Mouse (Mus musculus): ENCODE data around the gene Olfr509. TPM values are rescaled to one million over a fixed set of nuclear protein-coding genes. Genes with fewer than 3 reads are reported as not detected.
"Not testable (repeated sequence)": the region's sequence is repeated elsewhere in the genome, so short reads cannot be mapped to it uniquely, and the experiment has no call there.

Olfr509 gene
- polyA plus RNA-seq, 1 experiment from 2014 or later = not detected

DNA sequence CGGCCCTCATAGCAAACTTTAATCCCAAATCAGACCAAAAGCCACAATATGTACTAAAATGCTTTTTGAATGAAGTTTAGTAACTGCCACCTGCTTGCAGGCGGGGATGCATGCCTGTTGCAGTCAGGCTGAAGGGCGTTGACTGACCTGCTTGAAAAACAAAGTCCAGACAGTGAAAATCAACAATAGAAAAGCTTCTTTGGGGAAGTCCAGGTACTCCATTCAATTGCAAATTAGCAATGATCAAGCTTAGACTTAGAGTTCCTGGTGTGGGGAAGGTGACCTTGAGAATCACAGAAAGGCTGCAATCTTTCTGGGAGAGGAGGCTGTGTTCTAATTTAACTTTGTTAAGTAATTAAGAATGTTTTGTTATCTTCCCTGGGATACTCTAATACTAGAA, 49.8 kb downstream of the Olfr509 start:
- H3K9me3 ChIP-seq (ENCODE audit: control insufficient read depth, low read length); H3K4me1 ChIP-seq (ENCODE audit: control insufficient read depth, insufficient read depth, low read length); H3K9ac ChIP-seq (ENCODE audit: low read length); H3K27ac ChIP-seq (ENCODE audit: low read depth, low read length); DNase-seq (ENCODE audit: low spot score, missing footprints); H3K4me2 ChIP-seq; H3K36me3 ChIP-seq (ENCODE audit: control insufficient read depth, insufficient read depth, low read length); H3K4me3 ChIP-seq (ENCODE audit: low read depth, low read length); ATAC-seq (ENCODE audit: low FRiP score); H3K27me3 ChIP-seq (ENCODE audit: control insufficient read depth, insufficient read depth, low read length): not testable (repeated sequence)
- 72% methylated on average over 3 of the region's 3 CpGs for WGBS

Other genes with a start within 250 kb of the Olfr509 start
- gene Olfr497, start 231.5 kb downstream of the Olfr509 start, polyA plus RNA-seq (2014; fragmentation: Nextera tagmentation; extraction: Ambion mirVana) = not detected in 2 replicates
- not detected in 2 replicates for gene Olfr498, start 186.6 kb downstream of the Olfr509 start, polyA plus RNA-seq (2014; fragmentation: Nextera tagmentation; extraction: Ambion mirVana)
- not detected in 2 replicates for gene Olfr502, start 126.8 kb downstream of the Olfr509 start, polyA plus RNA-seq (2014; fragmentation: Nextera tagmentation; extraction: Ambion mirVana)
- gene Olfr503, start 107.4 kb downstream of the Olfr509 start, polyA plus RNA-seq (2014; fragmentation: Nextera tagmentation; extraction: Ambion mirVana) = not detected in 2 replicates
- gene Olfr504, start 86.1 kb downstream of the Olfr509 start, polyA plus RNA-seq (2014; fragmentation: Nextera tagmentation; extraction: Ambion mirVana) = not detected in 2 replicates
- gene Olfr506, start 41.1 kb downstream of the Olfr509 start, polyA plus RNA-seq (2014; fragmentation: Nextera tagmentation; extraction: Ambion mirVana) = not detected in 2 replicates
- gene Olfr507, start 30.1 kb downstream of the Olfr509 start, polyA plus RNA-seq (2014; fragmentation: Nextera tagmentation; extraction: Ambion mirVana) = not detected in 2 replicates
- gene Olfr508, start 21.9 kb downstream of the Olfr509 start, polyA plus RNA-seq (2014; fragmentation: Nextera tagmentation; extraction: Ambion mirVana) = not detected in 2 replicates
- gene Olfr510, start 14.5 kb upstream of the Olfr509 start, polyA plus RNA-seq (2014; fragmentation: Nextera tagmentation; extraction: Ambion mirVana) = not detected in 2 replicates
- not detected in 2 replicates for gene Olfr512, start 61.4 kb upstream of the Olfr509 start, polyA plus RNA-seq (2014; fragmentation: Nextera tagmentation; extraction: Ambion mirVana)
- gene Olfr513, start 99.1 kb upstream of the Olfr509 start, polyA plus RNA-seq (2014; fragmentation: Nextera tagmentation; extraction: Ambion mirVana) = not detected in 2 replicates
- gene Olfr514, start 174.1 kb upstream of the Olfr509 start, polyA plus RNA-seq (2014; fragmentation: Nextera tagmentation; extraction: Ambion mirVana) = not detected in 2 replicates
- gene Olfr516, start 198.6 kb upstream of the Olfr509 start, polyA plus RNA-seq (2014; fragmentation: Nextera tagmentation; extraction: Ambion mirVana) = not detected in 2 replicates
- gene Olfr517, start 220.5 kb upstream of the Olfr509 start, polyA plus RNA-seq (2014; fragmentation: Nextera tagmentation; extraction: Ambion mirVana) = not detected in 2 replicates
- not detected in 2 replicates for gene Olfr518, start 233.1 kb upstream of the Olfr509 start, polyA plus RNA-seq (2014; fragmentation: Nextera tagmentation; extraction: Ambion mirVana)
- gene Olfr519, start 242.5 kb upstream of the Olfr509 start, polyA plus RNA-seq (2014; fragmentation: Nextera tagmentation; extraction: Ambion mirVana) = not detected in 2 replicates

Data from midbrain, embryonic 11.5 days (tissue).